Mouse (Mus musculus) liver, embryonic 14.5 days (tissue): Measurements from ENCODE around the gene Cd248. TPM values are rescaled to one million over a fixed set of nuclear protein-coding genes. Genes with fewer than 3 reads are reported as not detected.
A peak's percentile ranks its signal among the peaks of the same experiment; 100 is the strongest.

Experiments used
- ATAC-seq: fragments of 200-750 bp; cut with Nextera tagmentation; 2 replicates; pipeline ENCODE4 v1.8.0; 2017; ENCODE audit warnings: moderate number of reproducible peaks, mild to moderate bottlenecking, moderate library complexity; ENCODE audit not compliant: insufficient read depth
- DNase-seq, 3 experiments: peaks; one replicate each; pipeline ENCODE4 v3.0.0-alpha.2; 2012 to 2013; ENCODE audit warnings: low read depth in 3 of 3, low spot score in 3 of 3
- H3K27ac ChIP-seq: fragments of 300-500 bp; sonication (generic); 2 replicates; pipeline ENCODE4 v1.5.1; 2014; ENCODE audit warnings: moderate library complexity, mild to moderate bottlenecking, control low read depth, inconsistent platforms
- H3K27me3 ChIP-seq: fragments of 300-500 bp; sonication (generic); 2 replicates; pipeline ENCODE4 v1.6.1; 2014; ENCODE audit warnings: mild to moderate bottlenecking, low read length, moderate library complexity; ENCODE audit not compliant: control insufficient read depth, insufficient read depth
- H3K36me3 ChIP-seq: fragments of 300-500 bp; sonication (generic); replicated peaks from 2 replicates; pipeline ENCODE4 v1.6.1; 2014; ENCODE audit warnings: low read depth; ENCODE audit not compliant: control insufficient read depth, insufficient read depth
- H3K4me1 ChIP-seq, 2 experiments: fragments of 200-500 bp in 1 of 2; fragments of 300-500 bp in 1 of 2; sonication (generic) in 1 of 2; replicated peaks; 2 replicates each; pipeline ENCODE4 v1.6.1; 2012 to 2014; ENCODE audit warnings: antibody characterized with exemption in 1 of 2, inconsistent platforms in 1 of 2, low read length in 1 of 2; ENCODE audit not compliant: control insufficient read depth in 2 of 2, insufficient read depth in 2 of 2
- H3K4me2 ChIP-seq: fragments of 300-500 bp; sonication (generic); 2 replicates; pipeline ENCODE4 v1.6.1; 2014; ENCODE audit warnings: low read depth, mild to moderate bottlenecking, control low read depth, moderate library complexity
- H3K4me3 ChIP-seq, 2 experiments: fragments of 200-500 bp in 1 of 2; fragments of 300-500 bp in 1 of 2; sonication (generic) in 1 of 2; 2 replicates each; pipeline ENCODE4 v1.5.1; 2012 to 2014; ENCODE audit warnings: low read depth in 2 of 2, low read length in 2 of 2, mild to moderate bottlenecking in 2 of 2, control low read depth in 1 of 2, inconsistent platforms in 1 of 2, moderate library complexity in 1 of 2; ENCODE audit not compliant: insufficient read depth in 1 of 2
- H3K9ac ChIP-seq: fragments of 300-500 bp; sonication (generic); replicated peaks from 2 replicates; pipeline ENCODE4 v1.6.1; 2014; ENCODE audit warnings: mild to moderate bottlenecking, control low read depth, moderate library complexity
- H3K9me3 ChIP-seq: fragments of 300-500 bp; sonication (generic); 2 replicates; pipeline ENCODE4 v1.6.1; 2016; ENCODE audit warnings: low read length, mixed read lengths; ENCODE audit not compliant: control insufficient read depth
- CTCF ChIP-seq: IDR thresholded peaks from 2 replicates; pipeline ENCODE4 v1.5.1; 2016; ENCODE audit warnings: antibody characterized with exemption, low read depth, control low read depth
- EP300 ChIP-seq: IDR thresholded peaks from 2 replicates; pipeline ENCODE4 v1.6.1; 2016; ENCODE audit warnings: antibody characterized with exemption, low read depth
- WGBS: fragments of 180-500 bp; shearing (Covaris S2); extraction: QIAGEN DNeasy Blood & Tissue Kit; methylation state at CpG from one replicate; pipeline ENCODE4 v1.1.7; 2014; ENCODE audit not compliant: insufficient replicate concordance; 5-methylcytosine and 5-hydroxymethylcytosine counted together
- polyA plus RNA-seq, 2 experiments: library from polyadenylated mRNA; depleted of rRNA in 1 of 2; stranded (reverse) in 1 of 2; unstranded in 1 of 2; fragments of >200 nt; fragmentation: Nextera tagmentation in 1 of 2; extraction: Ambion mirVana in 1 of 2; gene quantifications; 2 replicates each; pipeline versions ENCODE4 v1.2.1 to v1.2.3; 2012 to 2014

Cd248 gene
- polyA plus RNA-seq, 2 experiments: 2.0 to 2.8 TPM

DNA sequence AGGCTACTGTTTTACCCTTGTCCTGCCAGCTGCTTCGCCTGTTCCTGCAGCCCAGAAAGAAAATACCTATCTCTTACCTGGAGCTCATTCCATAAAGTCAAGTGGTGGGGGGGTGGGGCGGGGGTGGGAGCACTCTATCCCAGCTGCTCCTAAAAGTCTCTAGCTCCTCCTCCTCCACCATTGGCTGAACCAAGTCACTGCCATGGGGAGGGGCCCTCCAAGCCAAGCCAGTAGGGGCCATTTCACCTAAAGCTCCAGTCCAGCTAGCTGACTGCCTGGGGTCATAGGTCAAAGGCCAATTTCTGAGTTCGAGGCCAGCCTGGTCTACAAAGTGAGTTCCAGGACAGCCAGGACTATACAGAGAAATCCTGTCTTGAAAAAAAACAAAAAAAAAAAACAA is 35.2 kb upstream of the Cd248 start:
- H3K36me3 ChIP-seq: no peaks in the 10 kb centered on the region
- no peaks in the 10 kb centered on the region for H3K9me3 ChIP-seq
- no peak overlapping the region for H3K4me2 ChIP-seq
- no peak overlapping the region for H3K9ac ChIP-seq
- H3K27me3 ChIP-seq: no peaks in the 10 kb centered on the region
- H3K27ac ChIP-seq: no peak overlapping the region
- 69% methylated on average over 3 of the region's 3 CpGs for WGBS
- DNase-seq (no peak), ATAC-seq (no peak)
- TF ChIP-seq EP300 (no peak), CTCF (no peak)
- no peaks in the 10 kb centered on the region; a peak in 1 of 4 replicates for H3K4me1 ChIP-seq
- no peak overlapping the region for H3K4me3 ChIP-seq

DNA sequence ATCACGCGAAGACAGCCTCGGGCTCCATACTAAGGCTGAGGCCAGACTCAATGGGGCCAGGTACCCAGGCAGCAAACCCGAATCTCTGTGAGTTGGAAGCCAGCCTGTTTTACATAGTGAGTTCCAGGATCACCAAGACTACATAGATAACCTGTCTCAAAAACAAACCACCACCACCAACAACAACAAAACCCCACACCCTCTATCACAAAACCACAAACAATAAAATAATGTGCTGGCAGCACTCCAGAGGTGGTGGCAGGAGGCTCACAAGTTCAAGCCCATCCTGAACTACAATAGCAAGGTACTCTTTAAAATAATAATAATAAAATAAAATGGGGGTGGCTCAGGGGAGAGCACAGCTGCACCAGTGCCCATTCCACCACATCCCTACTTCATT is 31.3 kb upstream of the Cd248 start:
- Histone ChIP-seq H3K27me3 (no peaks in the 10 kb centered on the region), H3K27ac (no peak overlapping the region), H3K9ac (no peak overlapping the region), H3K4me3 (no peak overlapping the region), H3K4me2 (no peak overlapping the region), H3K9me3 (no peaks in the 10 kb centered on the region), H3K4me1 (peaks cover 12 to 14% of the 10 kb centered on the region in 2 experiments), H3K36me3 (no peaks in the 10 kb centered on the region)
- TF ChIP-seq EP300 (no peak), CTCF (no peak)
- no peak for DNase-seq
- WGBS: 68% methylated on average over 4 of the region's 4 CpGs
- ATAC-seq: no peak

DNA sequence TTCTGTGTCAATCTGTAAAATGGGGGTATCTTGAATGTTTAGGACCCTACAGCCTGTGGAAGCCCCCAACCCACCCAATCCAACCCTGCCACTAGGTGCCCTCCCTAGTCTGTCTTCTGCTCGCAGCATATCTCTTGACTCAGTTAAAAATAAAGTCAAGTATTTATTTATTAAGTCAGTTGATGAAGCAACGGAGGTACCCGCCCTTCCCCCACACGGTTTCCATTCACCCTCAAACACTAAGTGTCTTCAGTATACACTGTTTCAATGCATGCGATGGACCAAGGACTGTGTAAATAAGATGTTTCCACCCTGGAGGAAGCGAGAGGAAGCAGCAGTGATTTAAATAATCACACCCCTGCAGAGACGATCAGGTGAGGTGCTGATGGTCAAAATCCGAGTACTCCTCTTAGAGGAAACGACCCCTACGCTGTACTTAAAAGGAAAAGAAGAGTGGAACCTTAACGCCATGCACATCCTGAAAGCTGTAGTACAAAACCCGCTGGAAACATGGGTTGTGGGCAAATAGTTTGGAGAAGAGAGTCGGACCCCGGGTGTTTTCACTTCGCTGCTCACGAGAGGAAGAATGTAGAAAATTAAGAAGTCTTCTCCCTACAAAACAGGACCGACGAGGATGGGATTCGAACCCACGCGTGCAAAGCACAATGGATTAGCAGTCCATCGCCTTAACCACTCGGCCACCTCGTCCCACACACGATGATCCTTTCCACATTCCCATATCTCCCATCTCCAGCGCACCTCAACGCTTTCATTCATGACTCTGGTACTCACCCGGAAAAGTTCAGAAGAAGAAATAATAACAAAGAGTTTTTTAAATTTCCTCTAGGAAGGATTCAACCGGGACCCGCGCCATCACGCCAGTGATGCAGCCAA is 30.0 kb upstream of the Cd248 start:
- Histone ChIP-seq H3K36me3 (no peaks in the 10 kb centered on the region), H3K4me1 (peaks cover 12 to 18% of the 10 kb centered on the region in 2 experiments), H3K9me3 (no peaks in the 10 kb centered on the region), H3K4me3 (peak overlapping the region; percentile 53 to 60), H3K4me2 (peak overlapping the region; percentile 84), H3K9ac (peak overlapping the region; percentile 60), H3K27me3 (no peaks in the 10 kb centered on the region), H3K27ac (no peak overlapping the region)
- 4% methylated on average over 32 of the region's 32 CpGs for WGBS
- TF ChIP-seq CTCF: no peak
- no peak for TF ChIP-seq EP300
- peak; percentile 49 to 58 (median 54) for DNase-seq
- ATAC-seq: peak; percentile 52; the same call in 1 of the 2 replicates

DNA sequence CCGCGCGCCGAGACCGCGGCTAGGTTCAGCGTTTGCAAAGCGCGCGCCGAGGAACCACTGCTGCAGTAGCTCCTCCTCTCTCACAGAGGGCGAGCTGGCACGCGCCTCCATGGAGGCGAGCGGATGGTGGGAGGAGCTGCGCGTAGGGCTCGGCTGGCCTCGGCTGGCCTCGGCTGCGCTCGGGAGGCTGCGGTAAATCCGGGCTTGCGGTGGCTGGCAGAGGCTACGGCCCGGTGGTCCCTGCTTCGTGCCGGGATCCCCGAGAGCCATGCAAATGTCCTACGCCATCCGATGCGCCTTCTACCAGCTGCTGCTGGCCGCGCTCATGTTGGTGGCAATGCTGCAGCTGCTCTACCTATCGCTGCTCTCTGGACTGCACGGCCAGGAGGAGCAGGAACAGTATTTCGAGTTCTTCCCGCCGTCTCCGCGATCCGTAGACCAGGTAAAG is 29.1 kb upstream of the Cd248 start, which contains the start of the genes B4gat1 and AC124502.3:
Gene B4gat1, plus strand, starts transcription at position 118 of the 448 bp plus-strand sequence.
Gene AC124502.3, plus strand, starts transcription at position 183 of the 448 bp plus-strand sequence.
- peaks cover 12 to 18% of the 10 kb centered on the region in 2 experiments for H3K4me1 ChIP-seq

More for the DNA sequence above, 29.1 kb upstream of the Cd248 start, which contains the start of the genes B4gat1 and AC124502.3:
- no peak for TF ChIP-seq EP300
- peak; percentile 66 for TF ChIP-seq CTCF
- peak; percentile 79 for ATAC-seq
- peak within 1 kb of the TSS; percentile 84 for H3K4me2 ChIP-seq
- H3K27ac ChIP-seq: no peak within 1 kb of the TSS
- peak; percentile 68 to 73 (median 71) for DNase-seq
- H3K36me3 ChIP-seq: no peaks in the 10 kb centered on the region
- under 1% methylated on average over 42 of the region's 44 CpGs for WGBS
- no peaks in the 10 kb centered on the region for H3K9me3 ChIP-seq
- peak within 1 kb of the TSS; percentile 53 to 60 for H3K4me3 ChIP-seq
- H3K9ac ChIP-seq: peak within 1 kb of the TSS; percentile 61
- no peaks in the 10 kb centered on the region for H3K27me3 ChIP-seq
